Mouse (Mus musculus) liver, embryonic 12.5 days (tissue): ENCODE measurements around the gene Obscn. TPM values are rescaled to one million over a fixed set of nuclear protein-coding genes. Genes with fewer than 3 reads are reported as not detected.

Experiments
- ATAC-seq: fragments of 200-750 bp; cut with Nextera tagmentation; 2 replicates; pipeline ENCODE4 v1.8.0; 2017; ENCODE audit warnings: moderate number of reproducible peaks, mild to moderate bottlenecking, moderate library complexity
- H3K27ac ChIP-seq: fragments of 300-500 bp; sonication (generic); 2 replicates; pipeline ENCODE4 v1.5.1; 2016; ENCODE audit warnings: mild to moderate bottlenecking
- H3K27me3 ChIP-seq: fragments of 300-500 bp; sonication (generic); replicated peaks from 2 replicates; pipeline ENCODE4 v1.6.1; 2016; ENCODE audit warnings: mild to moderate bottlenecking, moderate library complexity
- H3K36me3 ChIP-seq: fragments of 300-500 bp; sonication (generic); 2 replicates; pipeline ENCODE4 v1.6.1; 2016; ENCODE audit warnings: mild to moderate bottlenecking, moderate library complexity
- H3K4me1 ChIP-seq: fragments of 300-500 bp; sonication (generic); 2 replicates; pipeline ENCODE4 v1.6.1; 2016
- H3K4me2 ChIP-seq: fragments of 300-500 bp; sonication (generic); 2 replicates; pipeline ENCODE4 v1.6.1; 2016; ENCODE audit warnings: mild to moderate bottlenecking, moderate library complexity
- H3K4me3 ChIP-seq: fragments of 300-500 bp; sonication (generic); 2 replicates; pipeline ENCODE4 v1.5.1; 2016; ENCODE audit warnings: mild to moderate bottlenecking, moderate library complexity
- H3K9ac ChIP-seq: fragments of 300-500 bp; sonication (generic); 2 replicates; pipeline ENCODE4 v1.6.1; 2016; ENCODE audit warnings: mild to moderate bottlenecking, moderate library complexity
- H3K9me3 ChIP-seq: fragments of 300-500 bp; sonication (generic); replicated peaks from 2 replicates; pipeline ENCODE4 v1.6.1; 2016; ENCODE audit warnings: mild to moderate bottlenecking, moderate library complexity
- WGBS: fragments of 180-500 bp; shearing (Covaris S2); methylation state at CpG from one replicate; pipeline ENCODE4 v1.1.7; 2016; ENCODE audit not compliant: insufficient replicate concordance; 5-methylcytosine and 5-hydroxymethylcytosine counted together
- polyA plus RNA-seq: library from polyadenylated mRNA; unstranded; fragments of >200 nt; fragmentation: Nextera tagmentation; extraction: Ambion mirVana; gene quantifications from 2 replicates; pipeline ENCODE4 v1.2.1, GENCODE M21; 2016

The Obscn gene
- polyA plus RNA-seq, 1 experiment from 2014 or later: 0.51 TPM

DNA sequence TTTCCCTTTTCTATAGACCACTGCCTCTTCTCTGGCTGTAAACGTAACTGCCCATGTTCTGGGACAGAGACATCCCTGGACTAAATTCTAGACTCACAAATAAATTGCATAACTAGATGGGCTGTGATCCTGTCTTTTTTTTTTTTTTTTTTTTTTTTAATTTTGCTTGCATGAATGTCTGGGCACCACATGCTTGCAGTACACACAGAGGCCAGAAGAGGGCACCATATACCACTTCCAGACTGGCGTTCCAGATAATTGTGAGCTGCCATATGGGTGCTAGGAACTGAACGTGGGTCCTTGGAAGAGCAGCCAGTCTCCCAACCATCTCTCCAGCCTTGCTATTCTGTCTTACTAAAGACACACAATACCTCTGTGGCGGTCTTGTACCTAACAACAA lies 42.0 kb downstream of the Obscn start:
- Histone ChIP-seq H3K27ac (no peak overlapping the region), H3K36me3 (no peaks in the 10 kb centered on the region), H3K4me2 (no peak overlapping the region), H3K4me3 (no peak overlapping the region), H3K4me1 (no peaks in the 10 kb centered on the region), H3K9me3 (no peaks in the 10 kb centered on the region; the same call in 1 of the 2 replicates), H3K27me3 (peaks cover 18% of the 10 kb centered on the region; the same call in 1 of the 2 replicates), H3K9ac (no peak overlapping the region)
- ATAC-seq: no peak
- 50% methylated on average over 4 of the region's 4 CpGs for whole genome bisulfite sequencing

DNA sequence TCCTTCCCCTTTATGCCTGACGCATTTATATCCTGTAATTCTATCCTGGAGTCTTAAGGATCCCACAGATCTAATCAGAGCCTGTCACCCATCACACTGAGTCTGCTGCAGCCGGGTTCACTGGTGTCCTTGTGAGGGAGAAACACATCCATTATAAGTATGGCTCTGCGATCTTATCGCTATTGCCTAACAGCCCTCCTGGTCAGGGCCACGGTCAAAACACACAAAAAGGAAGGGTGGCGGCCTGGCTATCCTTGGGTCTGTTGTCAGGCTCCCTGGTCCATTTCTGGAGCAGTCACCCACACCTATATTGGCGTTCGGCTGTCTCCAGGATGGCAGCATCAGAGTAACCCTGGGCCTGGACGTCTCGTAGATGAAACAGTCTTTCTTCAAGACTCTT lies 48.6 kb downstream of the Obscn start:
- no peak overlapping the region for H3K27ac ChIP-seq
- peaks cover 5% of the 10 kb centered on the region; the same call in 1 of the 2 replicates for H3K27me3 ChIP-seq
- H3K36me3 ChIP-seq: no peaks in the 10 kb centered on the region
- no peak overlapping the region for H3K4me3 ChIP-seq
- WGBS: 77% methylated on average over 10 of the region's 10 CpGs
- 0 out of 2 replicates have a peak, but pooled peaks cover 7% of the 10 kb centered on the region for H3K4me1 ChIP-seq
- no peak overlapping the region for H3K4me2 ChIP-seq
- no peaks in the 10 kb centered on the region for H3K9me3 ChIP-seq
- no peak overlapping the region for H3K9ac ChIP-seq
- ATAC-seq: no peak

DNA sequence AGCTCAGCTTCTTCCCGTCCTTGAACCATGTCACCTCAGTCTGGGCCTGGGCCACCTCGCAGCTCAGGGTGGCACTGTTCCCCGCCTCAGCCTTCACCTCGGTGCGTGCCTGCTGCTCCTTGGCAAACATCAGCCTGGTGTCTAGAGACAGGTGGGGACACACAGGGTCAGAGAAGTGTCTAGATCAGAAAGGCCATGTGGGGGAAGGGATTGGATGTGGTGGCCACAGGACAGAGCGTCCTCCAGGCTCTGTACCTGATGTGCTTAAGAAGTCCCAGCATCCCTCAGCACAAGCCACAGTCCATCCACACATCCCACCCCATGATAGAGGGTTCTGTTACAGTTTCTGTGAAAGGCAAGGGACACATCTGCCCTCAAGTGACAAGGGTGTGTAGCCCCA lies 51.0 kb downstream of the Obscn start:
- no peak overlapping the region for H3K4me3 ChIP-seq
- H3K27ac ChIP-seq: no peak overlapping the region
- no peak for ATAC-seq
- H3K9me3 ChIP-seq: no peaks in the 10 kb centered on the region
- 0 out of 2 replicates have a peak, but pooled peaks cover 7% of the 10 kb centered on the region for H3K4me1 ChIP-seq
- WGBS: 63% methylated on average over 6 of the region's 6 CpGs
- H3K27me3 ChIP-seq: no peaks in the 10 kb centered on the region
- H3K4me2 ChIP-seq: no peak overlapping the region
- no peaks in the 10 kb centered on the region for H3K36me3 ChIP-seq
- H3K9ac ChIP-seq: no peak overlapping the region

GRCm38 (mm10) chr11:59083125-59083524 lies 53.1 kb downstream of the Obscn start:
- Histone ChIP-seq H3K9me3 (no peaks in the 10 kb centered on the region), H3K4me3 (no peak overlapping the region), H3K4me2 (no peak overlapping the region), H3K36me3 (no peaks in the 10 kb centered on the region), H3K27me3 (no peaks in the 10 kb centered on the region), H3K4me1 (0 out of 2 replicates have a peak, but pooled peaks cover 7% of the 10 kb centered on the region), H3K9ac (no peak overlapping the region), H3K27ac (no peak overlapping the region)
- ATAC-seq: 0 out of 2 replicates have a peak, but pooled peaks have one; percentile 55
- 12% methylated on average over 3 of the region's 3 CpGs for WGBS

GRCm38 (mm10) chr11:59078311-59078710 lies 57.9 kb downstream of the Obscn start:
- Histone ChIP-seq H3K36me3 (no peaks in the 10 kb centered on the region), H3K4me3 (no peak overlapping the region), H3K27me3 (no peaks in the 10 kb centered on the region), H3K4me1 (0 out of 2 replicates have a peak, but pooled peaks cover 7% of the 10 kb centered on the region), H3K27ac (no peak overlapping the region), H3K4me2 (no peak overlapping the region), H3K9me3 (no peaks in the 10 kb centered on the region), H3K9ac (no peak overlapping the region)
- ATAC-seq: no peak
- WGBS: 80% methylated on average over 11 of the region's 11 CpGs

DNA sequence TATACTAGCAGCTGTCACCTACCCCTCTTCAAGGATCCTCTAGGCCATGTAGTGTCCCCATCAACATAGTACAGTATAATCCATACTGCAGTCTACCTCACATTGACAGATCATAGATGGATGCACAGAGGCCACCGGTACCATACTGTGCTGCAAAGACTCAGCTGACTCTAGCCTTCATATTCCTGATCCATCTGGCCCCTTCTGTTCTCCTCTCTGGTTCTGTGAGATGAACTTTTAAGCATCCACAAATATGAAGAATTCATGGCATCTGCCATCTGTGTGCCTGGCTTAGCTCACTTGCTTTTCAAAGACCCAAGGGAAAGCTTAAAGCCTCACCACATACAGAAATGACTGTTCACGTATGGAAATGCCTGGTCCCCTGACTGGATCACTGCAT lies 65.9 kb downstream of the Obscn start:
- Histone ChIP-seq H3K36me3 (no peaks in the 10 kb centered on the region), H3K4me2 (no peak overlapping the region), H3K4me1 (no peaks in the 10 kb centered on the region), H3K27ac (no peak overlapping the region), H3K4me3 (no peak overlapping the region), H3K27me3 (0 out of 2 replicates have a peak, but pooled peaks cover 12% of the 10 kb centered on the region), H3K9ac (no peak overlapping the region), H3K9me3 (no peaks in the 10 kb centered on the region)
- WGBS: 68% methylated on average over 2 of the region's 2 CpGs
- ATAC-seq: no peak

DNA sequence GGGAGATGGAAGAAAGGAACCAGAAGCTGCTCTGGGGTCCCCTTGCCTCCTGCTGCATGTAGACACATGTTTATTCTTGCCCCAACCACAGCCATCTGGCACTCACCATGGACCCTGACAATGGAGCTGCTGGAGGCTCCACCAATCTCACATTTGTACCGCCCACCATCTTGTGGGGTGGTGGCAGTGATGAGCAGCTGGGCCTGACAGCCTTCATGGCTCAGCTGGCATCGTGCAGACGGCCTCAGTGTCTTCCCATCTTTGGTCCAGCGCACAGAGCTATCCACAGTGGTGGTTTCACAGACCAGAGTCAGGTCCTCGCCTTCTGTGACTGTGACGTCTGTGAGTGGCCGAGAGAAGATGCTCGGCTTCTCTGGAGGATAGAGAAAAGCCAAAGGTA lies 67.3 kb downstream of the Obscn start:
- Histone ChIP-seq H3K9me3 (no peaks in the 10 kb centered on the region), H3K9ac (no peak overlapping the region), H3K27ac (no peak overlapping the region), H3K4me1 (no peaks in the 10 kb centered on the region), H3K27me3 (0 out of 2 replicates have a peak, but pooled peaks cover 14% of the 10 kb centered on the region), H3K4me2 (no peak overlapping the region), H3K4me3 (no peak overlapping the region), H3K36me3 (no peaks in the 10 kb centered on the region)
- whole genome bisulfite sequencing: 72% methylated on average over 8 of the region's 8 CpGs
- ATAC-seq: no peak

DNA sequence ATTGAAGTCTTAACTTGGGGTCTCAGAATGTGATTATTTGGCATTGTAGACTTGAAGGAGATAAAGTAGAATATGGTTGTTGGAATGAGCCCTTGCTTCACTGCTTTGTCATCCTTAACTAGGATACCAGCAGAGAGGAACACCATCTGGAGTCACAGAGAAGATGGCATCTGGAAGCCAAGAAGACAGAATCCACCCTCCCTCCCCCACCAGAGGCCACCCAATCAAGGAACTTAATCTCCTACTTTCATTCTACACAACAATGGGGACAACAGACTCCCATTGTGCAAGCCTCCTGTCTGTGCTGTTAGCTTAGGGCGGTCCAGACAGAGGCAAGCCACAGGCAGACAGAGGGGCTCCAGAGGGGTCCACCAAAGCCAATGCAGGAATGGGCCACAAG lies 67.8 kb downstream of the Obscn start:
- Histone ChIP-seq H3K4me2 (no peak overlapping the region), H3K9ac (no peak overlapping the region), H3K9me3 (no peaks in the 10 kb centered on the region), H3K27ac (no peak overlapping the region), H3K27me3 (0 out of 2 replicates have a peak, but pooled peaks cover 17% of the 10 kb centered on the region), H3K36me3 (no peaks in the 10 kb centered on the region), H3K4me3 (no peak overlapping the region), H3K4me1 (no peaks in the 10 kb centered on the region)
- no peak for ATAC-seq
- 66% methylated on average over 1 of the region's 1 CpGs for whole genome bisulfite sequencing

- WGBS: 69% methylated on average over 9 of the region's 9 CpGs
- no peak overlapping the region for H3K4me3 ChIP-seq
- no peaks in the 10 kb centered on the region for H3K4me1 ChIP-seq
- H3K9me3 ChIP-seq: no peaks in the 10 kb centered on the region
- ATAC-seq: no peak
- no peak overlapping the region for H3K27ac ChIP-seq
- H3K4me2 ChIP-seq: no peak overlapping the region
- H3K9ac ChIP-seq: no peak overlapping the region
- H3K27me3 ChIP-seq: 0 out of 2 replicates have a peak, but pooled peaks cover 17% of the 10 kb centered on the region
- no peaks in the 10 kb centered on the region for H3K36me3 ChIP-seq
Observed at GRCm38 (mm10) chr11:59067921-59068320, 68.3 kb downstream of the Obscn start.

DNA sequence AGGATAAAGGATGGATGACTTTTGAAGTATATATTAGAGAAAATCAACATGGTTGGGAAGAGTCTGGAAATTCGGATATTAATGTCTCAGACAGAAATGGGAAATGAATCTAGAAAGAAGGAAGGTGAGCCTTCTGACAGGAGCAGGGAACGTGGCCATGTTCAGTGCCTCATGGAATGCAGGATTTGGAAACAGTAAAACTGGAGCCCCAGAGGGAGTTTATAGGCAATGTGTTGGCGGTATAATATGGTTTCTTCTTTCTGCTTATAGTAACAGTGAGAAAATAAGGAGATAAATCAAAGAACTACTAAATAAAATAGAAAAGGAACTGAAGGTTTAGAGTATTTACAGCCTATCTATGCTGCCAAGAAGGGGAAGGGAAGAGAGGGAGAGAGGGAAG lies 78.2 kb downstream of the Obscn start:
- H3K4me1 ChIP-seq: no peaks in the 10 kb centered on the region
- H3K36me3 ChIP-seq: no peaks in the 10 kb centered on the region
- no peak overlapping the region for H3K4me2 ChIP-seq
- no peak for ATAC-seq
- no peak overlapping the region for H3K9ac ChIP-seq
- H3K9me3 ChIP-seq: no peaks in the 10 kb centered on the region
- H3K27ac ChIP-seq: no peak overlapping the region
- WGBS: 36% methylated on average over 3 of the region's 3 CpGs
- H3K4me3 ChIP-seq: no peak overlapping the region
- H3K27me3 ChIP-seq: 0 out of 2 replicates have a peak, but pooled peaks cover 7% of the 10 kb centered on the region

- no peak for ATAC-seq
- H3K27me3 ChIP-seq: peaks cover 19% of the 10 kb centered on the region
- WGBS: 69% methylated on average over 9 of the region's 9 CpGs
Observed at GRCm38 (mm10) chr11:59051031-59051430, 85.2 kb downstream of the Obscn start.

GRCm38 (mm10) chr11:59044703-59045330 lies 91.4 kb downstream of the Obscn start:
- no peak overlapping the region for H3K4me2 ChIP-seq
- ATAC-seq: no peak
- 81% methylated on average over 15 of the region's 15 CpGs for WGBS
- H3K9me3 ChIP-seq: no peaks in the 10 kb centered on the region
- H3K27ac ChIP-seq: no peak overlapping the region
- H3K27me3 ChIP-seq: 0 out of 2 replicates have a peak, but pooled peaks cover 3% of the 10 kb centered on the region
- H3K9ac ChIP-seq: no peak overlapping the region
- H3K4me1 ChIP-seq: no peaks in the 10 kb centered on the region
- no peak overlapping the region for H3K4me3 ChIP-seq
- no peaks in the 10 kb centered on the region for H3K36me3 ChIP-seq

More at GRCm38 (mm10) chr11:59051031-59051430, 85.2 kb downstream of the Obscn start:
- no peaks in the 10 kb centered on the region for H3K9me3 ChIP-seq
- H3K27ac ChIP-seq: no peak overlapping the region
- H3K36me3 ChIP-seq: no peaks in the 10 kb centered on the region
- H3K4me3 ChIP-seq: no peak overlapping the region
- no peaks in the 10 kb centered on the region for H3K4me1 ChIP-seq
- H3K9ac ChIP-seq: no peak overlapping the region
- H3K4me2 ChIP-seq: no peak overlapping the region
